Mouse (Mus musculus) midbrain, embryonic 16.5 days (tissue): Measurements from ENCODE around the gene Kcnd3. TPM values are rescaled to one million over a fixed set of nuclear protein-coding genes. Genes with fewer than 3 reads are reported as not detected.

Source experiments
- ATAC-seq: fragments of 200-750 bp; cut with Nextera tagmentation; 2 replicates; pipeline ENCODE4 v1.8.0; 2017; ENCODE audit warnings: moderate TSS enrichment
- H3K27ac ChIP-seq: fragments of 300-500 bp; sonication (generic); 2 replicates; pipeline ENCODE4 v1.5.1; 2014; ENCODE audit warnings: mild to moderate bottlenecking, low read length, mixed read lengths
- H3K27me3 ChIP-seq: fragments of 300-500 bp; sonication (generic); 2 replicates; pipeline ENCODE4 v1.6.1; 2014; ENCODE audit warnings: low read depth, low read length, mixed read lengths; ENCODE audit not compliant: control insufficient read depth, insufficient read depth
- H3K36me3 ChIP-seq: fragments of 300-500 bp; sonication (generic); 2 replicates; pipeline ENCODE4 v1.6.1; 2014; ENCODE audit warnings: mild to moderate bottlenecking, low read length, moderate library complexity, mixed read lengths; ENCODE audit not compliant: control insufficient read depth, insufficient read depth
- H3K4me1 ChIP-seq: fragments of 300-500 bp; sonication (generic); 2 replicates; pipeline ENCODE4 v1.6.1; 2014; ENCODE audit warnings: mild to moderate bottlenecking, low read length, mixed read lengths; ENCODE audit not compliant: control insufficient read depth, insufficient read depth
- H3K4me2 ChIP-seq: fragments of 300-500 bp; sonication (generic); 2 replicates; pipeline ENCODE4 v1.6.1; 2014; ENCODE audit warnings: mild to moderate bottlenecking, low read length, mixed read lengths
- H3K4me3 ChIP-seq: fragments of 300-500 bp; sonication (generic); 2 replicates; pipeline ENCODE4 v1.5.1; 2014; ENCODE audit warnings: low read depth, mild to moderate bottlenecking, low read length, moderate library complexity, mixed read lengths
- H3K9ac ChIP-seq: fragments of 300-500 bp; sonication (generic); 2 replicates; pipeline ENCODE4 v1.6.1; 2014; ENCODE audit warnings: low read depth, low read length, mixed read lengths
- H3K9me3 ChIP-seq: fragments of 300-500 bp; sonication (generic); replicated peaks from 2 replicates; pipeline ENCODE4 v1.6.1; 2014; ENCODE audit warnings: mild to moderate bottlenecking, low read length, mixed read lengths; ENCODE audit not compliant: control insufficient read depth, poor library complexity, severe bottlenecking
- WGBS: fragments of 180-500 bp; shearing (Covaris S2); extraction: QIAGEN DNeasy Blood & Tissue Kit; methylation state at CpG from one replicate; pipeline ENCODE4 v1.1.7; 2014; 5-methylcytosine and 5-hydroxymethylcytosine counted together
- polyA plus RNA-seq: library from polyadenylated mRNA; unstranded; fragments of >200 nt; fragmentation: Nextera tagmentation; extraction: Ambion mirVana; gene quantifications from 2 replicates; pipeline ENCODE4 v1.2.1, GENCODE M21; 2015

The Kcnd3 gene
- polyA plus RNA-seq, 1 experiment from 2014 or later = 11.6 TPM

DNA sequence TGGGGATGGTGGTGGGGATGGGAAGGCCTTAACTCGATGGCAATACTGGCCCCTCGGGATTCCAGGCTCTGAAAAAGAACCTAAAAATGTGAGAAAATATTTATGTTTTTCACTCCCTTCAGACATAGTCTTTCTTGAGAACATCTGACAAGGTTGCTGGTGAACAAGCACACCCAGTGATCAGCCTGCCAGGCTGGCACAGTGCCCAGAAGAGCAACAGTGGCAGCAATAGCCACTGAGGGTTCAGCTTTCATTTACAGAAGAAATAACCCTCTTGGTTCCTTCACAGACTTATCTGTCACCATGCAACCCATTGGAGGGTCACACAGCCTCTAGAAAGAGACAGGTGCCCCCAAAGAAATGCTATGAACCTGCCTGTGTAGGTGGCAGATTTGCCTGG lies 39.9 kb upstream of the Kcnd3 start:
- WGBS = 78% methylated on average over 2 of the region's 2 CpGs
- H3K9ac ChIP-seq = no peak overlapping the region

DNA sequence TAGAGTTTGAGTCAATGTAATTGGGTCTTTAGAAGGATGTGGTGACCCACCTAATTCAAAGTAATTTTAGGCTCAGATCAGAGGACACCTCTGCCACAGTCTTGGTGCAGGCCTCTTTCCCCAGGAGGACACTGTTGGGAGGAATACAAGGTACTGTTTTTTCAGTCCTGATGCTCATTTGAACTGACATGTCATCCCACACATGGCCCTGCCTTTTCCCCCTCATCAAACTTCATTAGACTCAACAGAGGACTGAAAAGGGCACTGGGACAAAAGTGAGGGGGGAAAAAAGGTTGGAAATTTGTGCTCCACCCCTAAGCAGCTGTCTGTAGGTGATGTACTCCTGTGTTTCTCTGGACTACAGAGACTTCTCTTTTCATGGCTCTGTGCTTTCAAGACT lies 39.4 kb upstream of the Kcnd3 start:
- H3K36me3 ChIP-seq = no peaks in the 10 kb centered on the region
- no peaks in the 10 kb centered on the region for H3K27me3 ChIP-seq
- H3K4me2 ChIP-seq = no peak overlapping the region
- no peak for ATAC-seq
- H3K4me3 ChIP-seq = no peak overlapping the region
- H3K27ac ChIP-seq = no peak overlapping the region
- no peak overlapping the region for H3K9ac ChIP-seq
- H3K9me3 ChIP-seq = no peaks in the 10 kb centered on the region
- peaks cover 6% of the 10 kb centered on the region for H3K4me1 ChIP-seq

More for the DNA sequence above, 39.9 kb upstream of the Kcnd3 start:
- Histone ChIP-seq H3K36me3 (no peaks in the 10 kb centered on the region), H3K27ac (no peak overlapping the region), H3K27me3 (no peaks in the 10 kb centered on the region), H3K9me3 (no peaks in the 10 kb centered on the region), H3K4me1 (peaks cover 9% of the 10 kb centered on the region), H3K4me3 (no peak overlapping the region), H3K4me2 (no peak overlapping the region)
- ATAC-seq = no peak

- WGBS = 97% methylated on average over 1 of the region's 1 CpGs
- Histone ChIP-seq H3K27ac (no peak overlapping the region), H3K27me3 (no peaks in the 10 kb centered on the region), H3K36me3 (no peaks in the 10 kb centered on the region), H3K4me1 (no peaks in the 10 kb centered on the region), H3K9me3 (peaks cover 8% of the 10 kb centered on the region), H3K4me2 (no peak overlapping the region), H3K9ac (no peak overlapping the region), H3K4me3 (no peak overlapping the region)
- ATAC-seq = no peak
Measured at GRCm38 (mm10) chr3:105418441-105418840, 33.7 kb upstream of the Kcnd3 start.

DNA sequence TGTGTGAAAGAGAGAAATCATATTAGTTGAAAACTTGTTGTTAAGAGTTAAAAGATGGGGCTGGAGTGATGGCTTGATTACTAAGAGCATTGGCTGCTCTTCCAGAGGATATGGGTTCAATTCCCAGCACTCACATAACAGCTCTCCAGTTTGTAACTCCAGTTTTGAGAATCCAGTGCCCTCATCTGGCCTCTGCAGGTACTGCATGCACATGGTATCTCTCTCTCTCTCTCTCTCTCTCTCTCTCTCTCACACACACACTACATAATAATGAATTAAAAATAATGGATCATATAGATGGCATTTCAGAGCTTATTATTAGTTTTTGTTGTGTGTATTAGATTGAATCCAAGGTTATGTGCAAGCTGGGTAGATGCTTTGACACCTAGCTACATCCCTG lies 29.7 kb upstream of the Kcnd3 start:
- Histone ChIP-seq H3K27me3 (no peaks in the 10 kb centered on the region), H3K4me1 (no peaks in the 10 kb centered on the region), H3K9ac (no peak overlapping the region), H3K9me3 (peaks cover 8% of the 10 kb centered on the region), H3K36me3 (no peaks in the 10 kb centered on the region), H3K27ac (no peak overlapping the region), H3K4me3 (no peak overlapping the region), H3K4me2 (no peak overlapping the region)
- ATAC-seq = no peak

- Histone ChIP-seq H3K9ac (no peak overlapping the region), H3K9me3 (peaks cover 8% of the 10 kb centered on the region), H3K4me1 (no peaks in the 10 kb centered on the region), H3K4me2 (no peak overlapping the region), H3K4me3 (no peak overlapping the region), H3K36me3 (no peaks in the 10 kb centered on the region), H3K27me3 (no peaks in the 10 kb centered on the region), H3K27ac (no peak overlapping the region)
- ATAC-seq = no peak
- WGBS = 69% methylated on average over 4 of the region's 4 CpGs
Measured at GRCm38 (mm10) chr3:105423427-105423826, 28.7 kb upstream of the Kcnd3 start.

- Histone ChIP-seq H3K4me1 (no peaks in the 10 kb centered on the region), H3K4me3 (no peak overlapping the region), H3K9ac (no peak overlapping the region), H3K27me3 (no peaks in the 10 kb centered on the region), H3K4me2 (no peak overlapping the region), H3K27ac (no peak overlapping the region), H3K9me3 (no peaks in the 10 kb centered on the region), H3K36me3 (no peaks in the 10 kb centered on the region)
- no peak for ATAC-seq
Measured at GRCm38 (mm10) chr3:105428586-105428985, 23.5 kb upstream of the Kcnd3 start.

DNA sequence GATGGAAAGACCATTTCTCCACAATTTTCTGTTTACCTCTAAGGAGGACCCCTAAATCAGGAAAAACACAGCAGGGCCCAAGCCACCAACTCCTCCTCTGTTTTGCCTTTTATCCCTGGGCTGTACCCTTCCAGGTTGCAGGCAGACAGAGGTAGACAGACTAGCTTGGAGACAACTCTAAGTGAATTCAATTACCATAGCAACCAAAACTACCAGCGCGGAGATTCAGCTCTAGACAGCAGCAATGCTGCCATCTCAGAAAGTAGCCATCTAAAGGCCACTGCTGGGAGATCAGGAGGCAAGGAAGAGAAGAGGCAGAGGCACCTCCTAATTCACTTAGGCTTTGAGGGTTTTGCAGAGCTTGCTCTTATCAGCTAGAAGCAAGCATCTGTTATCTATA lies 15.7 kb upstream of the Kcnd3 start:
- H3K4me2 ChIP-seq = no peak overlapping the region
- H3K27ac ChIP-seq = peak overlapping the region; percentile 50; the same call in 1 of the 2 replicates
- H3K27me3 ChIP-seq = no peaks in the 10 kb centered on the region
- peak; percentile 82 for ATAC-seq
- WGBS = 14% methylated on average over 2 of the region's 2 CpGs
- no peaks in the 10 kb centered on the region for H3K9me3 ChIP-seq
- peaks cover 12% of the 10 kb centered on the region for H3K4me1 ChIP-seq
- H3K9ac ChIP-seq = no peak overlapping the region
- H3K4me3 ChIP-seq = no peak overlapping the region
- no peaks in the 10 kb centered on the region for H3K36me3 ChIP-seq

DNA sequence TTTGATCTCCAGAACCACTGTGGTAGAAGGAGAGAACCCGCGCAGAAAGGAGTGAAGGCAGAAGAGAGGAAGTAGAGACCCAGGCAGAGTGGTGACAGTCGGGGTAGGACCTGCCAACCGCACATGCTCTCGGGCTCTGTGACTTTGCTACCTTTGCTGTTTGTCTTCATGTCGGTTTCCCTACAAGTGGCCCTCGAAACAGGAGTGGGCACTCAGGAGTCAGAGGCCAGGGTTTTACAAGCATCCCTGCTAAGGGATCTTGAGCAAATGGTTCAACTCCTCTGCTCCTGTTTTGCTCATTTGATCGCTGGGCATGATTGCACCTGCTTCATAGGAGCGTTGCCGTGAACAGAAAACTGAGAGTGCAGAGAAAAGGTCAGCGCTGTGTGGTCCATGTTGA lies 15.2 kb upstream of the Kcnd3 start:
- ATAC-seq = no peak; the same call in 1 of the 2 replicates
- Histone ChIP-seq H3K27me3 (no peaks in the 10 kb centered on the region), H3K9me3 (no peaks in the 10 kb centered on the region), H3K4me1 (peaks cover 12% of the 10 kb centered on the region), H3K9ac (no peak overlapping the region), H3K4me2 (no peak overlapping the region), H3K36me3 (no peaks in the 10 kb centered on the region), H3K4me3 (no peak overlapping the region), H3K27ac (no peak overlapping the region)
- WGBS = 91% methylated on average over 11 of the region's 11 CpGs

- H3K9me3 ChIP-seq = no peaks in the 10 kb centered on the region
- H3K36me3 ChIP-seq = no peaks in the 10 kb centered on the region
- H3K27me3 ChIP-seq = no peaks in the 10 kb centered on the region
- no peak overlapping the region for H3K4me2 ChIP-seq
- no peak for ATAC-seq
- WGBS = 72% methylated on average over 4 of the region's 4 CpGs
- H3K4me1 ChIP-seq = peaks cover 8% of the 10 kb centered on the region
- no peak overlapping the region for H3K27ac ChIP-seq
- no peak overlapping the region for H3K4me3 ChIP-seq
- H3K9ac ChIP-seq = no peak overlapping the region
Measured at GRCm38 (mm10) chr3:105440873-105441495, 11.1 kb upstream of the Kcnd3 start.
